Mouse (Mus musculus) forebrain, embryonic 14.5 days (tissue): ENCODE data around the gene Sh3bp1. TPM values are rescaled to one million over a fixed set of nuclear protein-coding genes. Genes with fewer than 3 reads are reported as not detected.

Experiments
- ATAC-seq: fragments of 200-750 bp; cut with Nextera tagmentation; 2 replicates; pipeline ENCODE4 v1.8.0; 2017; ENCODE audit warnings: mild to moderate bottlenecking, moderate library complexity
- DNase-seq: peaks from one replicate; pipeline ENCODE4 v3.0.0-alpha.2; 2015; ENCODE audit warnings: low spot score
- H3K27ac ChIP-seq: fragments of 300-500 bp; sonication (generic); 2 replicates; pipeline ENCODE4 v1.5.1; 2014; ENCODE audit warnings: low read depth, mild to moderate bottlenecking, control low read depth, low read length, moderate library complexity
- H3K27me3 ChIP-seq: fragments of 300-500 bp; sonication (generic); replicated peaks from 2 replicates; pipeline ENCODE4 v1.6.1; 2014; ENCODE audit warnings: low read length, control low read depth, mixed read lengths; ENCODE audit not compliant: control insufficient read depth, insufficient read depth
- H3K36me3 ChIP-seq: fragments of 300-500 bp; sonication (generic); 2 replicates; pipeline ENCODE4 v1.6.1; 2014; ENCODE audit warnings: low read length, control low read depth; ENCODE audit not compliant: control insufficient read depth, insufficient read depth
- H3K4me1 ChIP-seq: fragments of 300-500 bp; sonication (generic); 2 replicates; pipeline ENCODE4 v1.6.1; 2014; ENCODE audit warnings: antibody characterized with exemption, low read length, control low read depth; ENCODE audit not compliant: control insufficient read depth, insufficient read depth
- H3K4me2 ChIP-seq: fragments of 300-500 bp; sonication (generic); 2 replicates; pipeline ENCODE4 v1.6.1; 2014; ENCODE audit warnings: mild to moderate bottlenecking, control low read depth, low read length
- H3K4me3 ChIP-seq: fragments of 300-500 bp; sonication (generic); 2 replicates; pipeline ENCODE4 v1.5.1; 2014; ENCODE audit warnings: low read depth, low read length, control low read depth
- H3K9ac ChIP-seq: fragments of 300-500 bp; sonication (generic); 2 replicates; pipeline ENCODE4 v1.6.1; 2014; ENCODE audit warnings: mild to moderate bottlenecking, low read length, control low read depth, moderate library complexity
- H3K9me3 ChIP-seq: fragments of 300-500 bp; sonication (generic); replicated peaks from 2 replicates; pipeline ENCODE4 v1.6.1; 2016; ENCODE audit warnings: low read length, control low read depth, mixed read lengths; ENCODE audit not compliant: control insufficient read depth
- WGBS: fragments of 180-500 bp; shearing (Covaris S2); extraction: QIAGEN DNeasy Blood & Tissue Kit; methylation state at CpG from one replicate; pipeline ENCODE4 v1.1.7; 2014; 5-methylcytosine and 5-hydroxymethylcytosine counted together
- polyA plus RNA-seq: library from polyadenylated mRNA; unstranded; fragments of >200 nt; fragmentation: Nextera tagmentation; extraction: Ambion mirVana; gene quantifications from 2 replicates; pipeline ENCODE4 v1.2.1, GENCODE M21; 2014

Sh3bp1 gene
- polyA plus RNA-seq, 1 experiment from 2014 or later: 4.2 TPM

DNA sequence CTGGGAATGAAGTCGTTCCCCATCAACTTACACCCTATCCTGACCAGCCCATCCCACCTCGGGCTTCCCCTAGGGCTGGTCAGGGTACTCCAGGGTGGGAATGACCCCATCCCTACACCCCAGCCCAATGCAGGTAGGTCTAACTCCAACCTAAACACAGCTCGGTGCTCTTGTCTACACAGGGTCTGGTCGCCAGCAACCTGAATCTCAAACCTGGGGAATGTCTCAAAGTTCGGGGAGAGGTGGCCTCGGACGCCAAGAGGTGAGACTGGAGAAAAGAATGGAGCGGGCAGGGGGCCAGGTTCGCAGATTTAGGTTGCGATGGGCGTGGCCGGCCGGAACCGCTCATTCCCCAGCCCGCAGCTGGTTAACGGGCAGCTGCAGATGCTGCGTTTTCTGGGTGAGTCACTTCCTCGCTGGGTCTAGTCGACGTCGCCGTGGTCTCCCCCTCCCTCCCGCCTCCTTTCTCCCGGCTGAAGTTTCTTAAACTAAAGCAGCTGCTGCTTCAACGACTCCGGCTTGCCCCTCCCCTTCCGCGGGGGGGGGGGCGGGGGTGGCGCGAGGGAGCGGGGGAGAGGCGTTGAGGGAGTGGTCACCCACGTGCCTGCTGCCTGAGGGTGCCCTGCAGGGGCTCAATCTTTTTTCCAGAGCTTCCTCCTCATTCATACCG is 28.4 kb downstream of the Sh3bp1 start:
- peak overlapping the region; percentile 43; the same call in 1 of the 2 replicates for H3K9ac ChIP-seq
- no peaks in the 10 kb centered on the region for H3K9me3 ChIP-seq
- no peak overlapping the region for H3K27ac ChIP-seq
- peak overlapping the region; percentile 62 for H3K4me2 ChIP-seq
- ATAC-seq (peak; percentile 65), DNase-seq (peak; percentile 77)
- no peaks in the 10 kb centered on the region for H3K36me3 ChIP-seq
- peak overlapping the region; percentile 24 for H3K4me3 ChIP-seq
- H3K4me1 ChIP-seq: peaks cover 17% of the 10 kb centered on the region
- under 1% methylated on average over 33 of the region's 35 CpGs for WGBS
- no peaks in the 10 kb centered on the region for H3K27me3 ChIP-seq

DNA sequence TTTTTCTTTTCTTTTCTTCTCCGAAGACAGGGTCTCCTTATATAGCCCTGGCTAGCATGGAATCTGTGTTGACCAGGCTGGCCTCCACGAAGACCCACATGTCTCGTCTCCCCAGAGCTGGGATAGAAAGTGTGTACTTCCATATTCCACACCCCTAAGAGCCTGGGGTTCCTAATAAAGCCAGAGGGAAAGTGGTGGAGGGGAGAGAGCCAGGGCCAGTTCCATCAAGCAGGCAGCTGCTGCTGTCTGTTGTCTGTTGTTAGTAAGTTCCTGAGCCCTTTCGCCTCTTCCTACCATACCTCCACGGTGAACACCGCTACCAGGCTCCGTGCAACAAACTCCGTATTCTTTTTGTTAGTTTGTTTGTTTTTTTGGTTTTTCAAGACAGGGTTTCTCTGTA is 29.0 kb downstream of the Sh3bp1 start:
- no peaks in the 10 kb centered on the region for H3K9me3 ChIP-seq
- H3K36me3 ChIP-seq: no peaks in the 10 kb centered on the region
- WGBS: 52% methylated on average over 7 of the region's 8 CpGs
- no peaks in the 10 kb centered on the region for H3K27me3 ChIP-seq
- H3K4me2 ChIP-seq: peak overlapping the region; percentile 62
- no peak overlapping the region for H3K9ac ChIP-seq
- H3K27ac ChIP-seq: no peak overlapping the region
- H3K4me3 ChIP-seq: no peak overlapping the region
- ATAC-seq (peak; percentile 7), DNase-seq (no peak)
- peaks cover 17% of the 10 kb centered on the region for H3K4me1 ChIP-seq

DNA sequence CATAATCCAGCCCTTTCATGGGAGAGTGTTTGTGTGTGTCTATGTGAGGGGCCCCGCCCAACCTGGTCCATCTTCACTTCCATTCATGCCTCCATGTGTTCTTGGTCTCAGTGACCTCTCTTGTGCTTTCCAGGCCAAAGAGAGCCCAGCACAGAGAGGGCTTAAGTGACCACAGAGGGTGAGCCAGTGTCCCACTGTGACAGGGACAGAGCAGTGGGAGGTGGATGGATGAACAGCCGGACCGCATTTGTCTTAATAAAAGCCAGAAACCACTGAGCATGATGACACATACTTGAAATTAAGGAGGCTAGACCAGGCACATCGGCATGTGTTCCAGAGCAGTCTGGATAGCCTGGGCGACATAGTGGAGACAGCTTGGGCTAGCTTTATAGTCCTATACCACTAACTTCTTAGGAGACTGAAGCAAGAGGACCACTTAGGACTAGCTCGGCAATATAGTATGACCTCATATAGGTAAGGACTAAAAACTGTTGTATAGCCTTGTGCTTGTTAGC is 30.7 kb downstream of the Sh3bp1 start:
- Histone ChIP-seq H3K36me3 (no peaks in the 10 kb centered on the region), H3K4me1 (peaks cover 17% of the 10 kb centered on the region), H3K4me3 (no peak overlapping the region), H3K27ac (no peak overlapping the region), H3K27me3 (no peaks in the 10 kb centered on the region), H3K4me2 (no peak overlapping the region), H3K9ac (no peak overlapping the region), H3K9me3 (no peaks in the 10 kb centered on the region)
- DNase-seq (no peak), ATAC-seq (no peak)
- 95% methylated on average over 6 of the region's 6 CpGs for WGBS

DNA sequence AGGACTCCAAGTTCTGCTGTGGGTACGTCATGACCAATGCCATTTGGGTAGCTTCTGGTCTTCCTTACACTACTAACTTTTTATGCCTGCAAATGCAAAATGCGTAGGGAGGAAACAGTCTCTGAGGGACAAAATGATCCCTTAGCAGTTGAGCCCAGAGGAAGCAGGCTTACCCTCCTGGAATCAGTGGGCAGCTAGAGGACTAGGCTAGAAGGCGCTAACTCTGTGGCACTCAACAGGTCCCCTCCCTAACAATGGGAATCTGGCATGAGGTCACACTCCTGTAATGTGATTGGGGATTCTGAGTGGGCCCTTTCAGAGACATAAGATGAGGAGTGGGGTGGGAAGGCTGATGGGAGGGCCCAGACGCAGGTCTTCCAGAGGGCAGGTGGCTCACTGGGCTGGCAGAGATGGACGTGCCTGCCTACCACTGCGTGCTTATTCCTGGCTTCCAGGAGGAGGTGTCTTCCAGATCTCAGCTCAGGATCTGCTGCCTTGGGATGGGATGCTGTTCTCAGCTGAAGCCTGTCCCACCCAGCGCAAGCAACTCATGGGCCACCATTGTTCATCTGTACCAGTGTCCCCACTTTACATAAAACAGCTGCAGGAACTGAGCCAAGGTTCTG is 31.3 kb downstream of the Sh3bp1 start:
- no peaks in the 10 kb centered on the region for H3K27me3 ChIP-seq
- no peak for DNase-seq
- peaks cover 22% of the 10 kb centered on the region for H3K4me1 ChIP-seq
- H3K9ac ChIP-seq: no peak overlapping the region
- H3K4me2 ChIP-seq: no peak overlapping the region
- H3K4me3 ChIP-seq: no peak overlapping the region
- 93% methylated on average over 7 of the region's 7 CpGs for WGBS
- no peaks in the 10 kb centered on the region for H3K36me3 ChIP-seq
- H3K9me3 ChIP-seq: no peaks in the 10 kb centered on the region
- ATAC-seq: no peak
- no peak overlapping the region for H3K27ac ChIP-seq

DNA sequence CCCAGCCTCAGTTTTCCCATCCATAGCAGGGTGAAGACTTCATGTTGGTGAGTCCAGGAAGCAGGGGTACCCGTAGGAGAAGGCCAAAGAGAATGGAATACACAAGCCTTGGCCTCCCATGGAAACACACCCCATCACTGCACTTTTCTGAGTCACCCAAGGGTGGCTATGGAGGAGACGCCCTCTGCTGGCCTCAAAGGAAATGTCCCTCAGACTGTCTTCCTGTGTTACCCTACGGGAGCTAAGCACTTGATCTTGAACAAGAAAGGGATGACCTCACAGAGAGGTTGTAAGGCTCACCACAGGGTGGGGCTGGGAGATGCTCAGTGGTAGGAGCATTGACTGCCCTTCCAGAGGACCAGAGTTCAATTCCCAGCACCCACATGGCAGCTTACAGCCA is 32.0 kb downstream of the Sh3bp1 start:
- Histone ChIP-seq H3K27me3 (no peaks in the 10 kb centered on the region), H3K9me3 (no peaks in the 10 kb centered on the region), H3K9ac (no peak overlapping the region), H3K4me3 (no peak overlapping the region), H3K4me2 (no peak overlapping the region), H3K36me3 (no peaks in the 10 kb centered on the region), H3K27ac (no peak overlapping the region), H3K4me1 (peaks cover 17% of the 10 kb centered on the region)
- DNase-seq: no peak
- no peak for ATAC-seq
- 19% methylated on average over 3 of the region's 3 CpGs for WGBS

DNA sequence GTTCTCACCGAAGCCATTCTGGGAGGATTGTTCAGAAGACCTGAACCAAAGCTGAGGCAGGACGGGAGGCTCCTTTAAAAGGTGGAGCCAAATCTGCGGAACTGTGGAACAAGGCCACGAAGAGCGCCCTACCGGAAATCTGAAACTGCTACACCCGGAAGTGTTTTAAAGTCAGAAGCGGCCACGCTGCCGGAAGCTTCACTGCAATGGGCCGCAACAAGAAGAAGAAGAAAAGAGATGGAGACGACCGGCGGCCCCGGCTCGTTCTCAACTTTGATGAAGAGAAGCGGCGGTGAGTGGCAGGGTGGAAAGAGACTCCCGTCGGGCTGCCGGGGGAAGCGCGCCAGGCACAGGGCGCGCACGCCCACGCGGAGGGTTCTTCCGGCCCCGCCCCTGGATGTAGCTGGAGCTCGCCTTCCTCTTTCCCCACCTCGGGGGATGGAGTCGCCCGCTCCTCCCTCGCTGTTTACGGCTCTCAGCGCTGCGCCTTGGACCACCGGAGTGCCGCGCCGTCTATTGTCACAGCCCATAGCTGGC is 35.3 kb downstream of the Sh3bp1 start, which contains the start of gene Nol12:
Gene Nol12, plus strand, starts transcription at position 150 of the 537 bp plus-strand sequence.
- H3K9me3 ChIP-seq: no peaks in the 10 kb centered on the region
- 1% methylated on average over 42 of the region's 42 CpGs for WGBS
- ATAC-seq (peak; percentile 94), DNase-seq (peak; percentile 96)
- H3K4me1 ChIP-seq: peaks cover 6% of the 10 kb centered on the region
- H3K27me3 ChIP-seq: no peaks in the 10 kb centered on the region
- H3K4me2 ChIP-seq: peak within 1 kb of the TSS; percentile 75
- peaks cover 29% of the 10 kb centered on the region for H3K36me3 ChIP-seq
- peak within 1 kb of the TSS; percentile 74 for H3K27ac ChIP-seq
- H3K9ac ChIP-seq: peak within 1 kb of the TSS; percentile 82
- H3K4me3 ChIP-seq: peak within 1 kb of the TSS; percentile 73

DNA sequence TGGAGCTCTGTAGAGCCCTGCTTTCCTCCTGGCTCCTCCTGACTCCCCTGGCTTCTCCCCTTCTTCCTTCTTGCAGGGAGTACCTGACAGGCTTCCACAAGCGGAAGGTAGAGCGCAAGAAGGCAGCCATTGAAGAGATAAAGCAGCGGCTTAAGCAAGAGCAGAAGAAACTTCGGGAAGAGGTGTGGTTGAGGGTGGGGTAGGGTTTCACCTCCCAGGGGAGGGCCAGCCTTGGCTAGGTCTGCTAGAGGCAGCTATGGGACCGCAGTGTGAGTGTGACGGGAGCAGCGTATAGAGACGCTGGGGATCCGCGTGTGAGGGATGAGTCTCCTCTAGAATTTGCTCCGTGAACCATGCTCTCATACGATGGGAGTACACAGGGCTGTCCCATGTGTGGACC is 36.8 kb downstream of the Sh3bp1 start:
- no peak overlapping the region for H3K9ac ChIP-seq
- no peaks in the 10 kb centered on the region for H3K9me3 ChIP-seq
- WGBS: 91% methylated on average over 12 of the region's 12 CpGs
- no peak overlapping the region; the same call in 1 of the 2 replicates for H3K4me2 ChIP-seq
- H3K27me3 ChIP-seq: no peaks in the 10 kb centered on the region
- H3K27ac ChIP-seq: no peak overlapping the region
- DNase-seq: no peak
- H3K36me3 ChIP-seq: peaks cover 45% of the 10 kb centered on the region
- no peak for ATAC-seq
- H3K4me1 ChIP-seq: peaks cover 6% of the 10 kb centered on the region
- H3K4me3 ChIP-seq: no peak overlapping the region

DNA sequence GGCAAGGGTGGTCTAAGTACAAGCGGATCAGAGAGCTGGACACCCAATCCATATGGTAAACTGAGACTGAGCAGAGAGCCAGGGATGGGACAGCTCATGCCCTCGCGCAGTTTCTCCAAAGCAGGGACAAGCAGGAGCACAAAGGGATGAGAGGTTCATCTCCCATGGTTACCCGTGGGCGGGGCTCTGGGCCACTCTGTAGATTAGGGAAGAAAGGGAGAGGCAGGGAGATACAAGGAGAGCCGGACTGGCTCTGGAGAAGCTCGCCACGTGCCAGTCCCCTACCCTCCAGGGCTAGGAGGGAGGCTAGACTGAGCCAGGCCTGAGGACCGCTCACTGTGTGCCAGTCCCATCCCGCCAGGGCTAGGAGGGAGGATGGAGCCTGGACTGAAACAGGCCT is 37.7 kb downstream of the Sh3bp1 start:
- H3K27ac ChIP-seq: no peak overlapping the region
- no peaks in the 10 kb centered on the region for H3K27me3 ChIP-seq
- no peaks in the 10 kb centered on the region for H3K9me3 ChIP-seq
- no peak overlapping the region for H3K4me3 ChIP-seq
- H3K4me2 ChIP-seq: no peak overlapping the region
- no peak for ATAC-seq
- peaks cover 48% of the 10 kb centered on the region for H3K36me3 ChIP-seq
- peaks cover 6% of the 10 kb centered on the region for H3K4me1 ChIP-seq
- whole genome bisulfite sequencing: 87% methylated on average over 10 of the region's 10 CpGs
- no peak for DNase-seq
- no peak overlapping the region for H3K9ac ChIP-seq

DNA sequence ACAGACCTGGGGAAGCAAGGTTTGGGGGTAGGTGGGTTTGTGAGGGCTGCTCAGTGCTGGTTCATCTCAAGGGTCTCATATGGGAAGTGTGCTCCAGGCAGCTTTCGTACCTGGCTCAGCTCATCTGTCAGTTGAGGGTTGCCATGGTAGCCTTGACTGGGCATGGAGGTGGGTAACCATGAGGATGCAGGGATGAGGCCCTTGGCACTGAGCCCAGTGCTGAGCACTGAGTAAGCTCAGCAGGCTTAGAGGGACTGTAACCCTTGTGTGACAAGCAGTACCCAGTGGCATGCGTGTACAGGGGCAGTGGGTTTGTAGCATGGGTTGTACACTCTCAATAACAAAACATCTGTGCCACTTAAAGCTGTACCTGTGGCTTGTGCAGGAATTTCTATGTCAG is 38.4 kb downstream of the Sh3bp1 start:
- Histone ChIP-seq H3K36me3 (peaks cover 48% of the 10 kb centered on the region), H3K4me3 (no peak overlapping the region), H3K27me3 (no peaks in the 10 kb centered on the region), H3K4me2 (no peak overlapping the region), H3K27ac (no peak overlapping the region), H3K9me3 (no peaks in the 10 kb centered on the region), H3K4me1 (peaks cover 6% of the 10 kb centered on the region), H3K9ac (no peak overlapping the region)
- 75% methylated on average over 2 of the region's 2 CpGs for whole genome bisulfite sequencing
- no peak for ATAC-seq
- no peak for DNase-seq
